Mouse (Mus musculus) heart, adult 2 months (tissue): ENCODE measurements around the gene Eif2ak3. TPM values are rescaled to one million over a fixed set of nuclear protein-coding genes. Genes with fewer than 3 reads are reported as not detected.

Source experiments
- DNase-seq, 2 experiments: peaks; one replicate each; pipeline ENCODE4 v3.0.0; 2021
- H3K27ac ChIP-seq: fragments of 200-600 bp; 2 replicates; pipeline ENCODE4 v1.8.1; 2022
- H3K27me3 ChIP-seq: fragments of 200-500 bp; 2 replicates; pipeline ENCODE4 v1.6.1; 2012; ENCODE audit warnings: mild to moderate bottlenecking, low read length, inconsistent platforms, mixed read lengths; ENCODE audit not compliant: control insufficient read depth, insufficient read depth
- H3K36me3 ChIP-seq: fragments of 200-500 bp; 2 replicates; pipeline ENCODE4 v1.6.1; 2012; ENCODE audit warnings: low read length, inconsistent platforms; ENCODE audit not compliant: control insufficient read depth, insufficient read depth
- H3K4me1 ChIP-seq: fragments of 200-500 bp; 2 replicates; pipeline ENCODE4 v1.6.1; 2011; ENCODE audit warnings: low read length; ENCODE audit not compliant: control insufficient read depth, insufficient read depth
- H3K4me3 ChIP-seq: fragments of 200-600 bp; 2 replicates; pipeline ENCODE4 v1.8.1; 2022
- H3K79me2 ChIP-seq: fragments of 200-500 bp; replicated peaks from 2 replicates; pipeline ENCODE4 v1.6.1; 2012; ENCODE audit warnings: mild to moderate bottlenecking, inconsistent platforms, low read length, moderate library complexity, mixed read lengths; ENCODE audit not compliant: control insufficient read depth, insufficient read depth
- H3K9ac ChIP-seq: fragments of 200-500 bp; 2 replicates; pipeline ENCODE4 v1.6.1; 2012; ENCODE audit warnings: low read depth, mild to moderate bottlenecking, control low read depth, inconsistent platforms, low read length, mixed read lengths
- CTCF ChIP-seq: fragments of 200-600 bp; IDR thresholded peaks from 2 replicates; pipeline ENCODE4 v1.8.1; 2022; ENCODE audit warnings: antibody characterized with exemption, mild to moderate bottlenecking, moderate library complexity
- EP300 ChIP-seq: fragments of 200-500 bp; IDR thresholded peaks from 2 replicates; pipeline ENCODE4 v1.6.1; 2011; ENCODE audit warnings: low read depth, low read length, control low read depth; ENCODE audit not compliant: insufficient read depth
- POLR2A ChIP-seq: fragments of 200-500 bp; IDR thresholded peaks from 2 replicates; pipeline ENCODE4 v1.6.1; 2011; ENCODE audit warnings: mild to moderate bottlenecking, low read depth, low read length, control low read depth; ENCODE audit not compliant: insufficient read depth
- WGBS: fragments of 180-500 bp; shearing (Covaris S2); methylation state at CpG from one replicate; pipeline ENCODE4 v1.1.7; 2018; 5-methylcytosine and 5-hydroxymethylcytosine counted together
- intact Hi-C: fragments of 180-260 bp; cut with DNase I; formaldehyde crosslinking; loops from one replicate; pipeline ENCODE4 v1.15.1; 2025
- polyA plus RNA-seq: library from polyadenylated mRNA; depleted of rRNA; stranded (reverse); fragments of >200 nt; gene quantifications from 2 replicates; pipeline ENCODE4 v1.2.3, GENCODE M21; 2012
- total RNA-seq, 2 experiments: library from RNA; stranded (reverse); gene quantifications; 2 replicates each; pipeline ENCODE4 v1.2.3; 2021

Gene Eif2ak3
- total and polyA plus RNA-seq, 3 experiments, result 4.0 to 8.5 (median 8.4) TPM

DNA sequence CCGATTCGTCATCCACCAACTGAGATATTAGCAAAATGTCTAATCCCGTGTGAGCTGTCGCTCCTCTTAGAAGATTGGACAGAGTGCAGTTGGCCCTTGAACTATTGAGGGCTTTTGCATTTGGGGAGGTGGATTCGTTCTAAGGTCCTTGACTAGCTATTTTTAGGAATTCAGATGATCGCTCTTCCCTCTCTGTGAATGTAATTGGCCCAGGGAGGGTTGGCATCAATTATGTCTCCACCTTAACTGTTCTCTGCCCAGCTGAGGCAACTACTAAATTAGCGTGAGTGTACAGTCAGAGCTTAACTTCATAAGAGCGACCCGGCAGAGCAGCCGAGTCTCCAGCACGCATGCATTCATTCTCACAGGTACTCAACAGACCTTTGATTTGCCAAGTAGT is 43.7 kb downstream of the Eif2ak3 start:
- H3K27ac ChIP-seq, result peak overlapping the region; percentile 38; the same call in 1 of the 2 replicates
- no peaks in the 10 kb centered on the region for H3K36me3 ChIP-seq
- 60% methylated on average over 11 of the region's 11 CpGs for WGBS
- no peaks in the 10 kb centered on the region for H3K27me3 ChIP-seq
- no peaks in the 10 kb centered on the region for H3K79me2 ChIP-seq
- intact Hi-C loops, result no loop called here
- H3K4me3 ChIP-seq, result peak overlapping the region; percentile 20; the same call in 1 of the 2 replicates
- no peaks in the 10 kb centered on the region for H3K4me1 ChIP-seq
- peak overlapping the region; percentile 0; the same call in 1 of the 2 replicates for H3K9ac ChIP-seq
- no peak for DNase-seq
- TF ChIP-seq CTCF (no peak), POLR2A (0 out of 2 replicates have a peak, but pooled peaks have one; percentile 22)

DNA sequence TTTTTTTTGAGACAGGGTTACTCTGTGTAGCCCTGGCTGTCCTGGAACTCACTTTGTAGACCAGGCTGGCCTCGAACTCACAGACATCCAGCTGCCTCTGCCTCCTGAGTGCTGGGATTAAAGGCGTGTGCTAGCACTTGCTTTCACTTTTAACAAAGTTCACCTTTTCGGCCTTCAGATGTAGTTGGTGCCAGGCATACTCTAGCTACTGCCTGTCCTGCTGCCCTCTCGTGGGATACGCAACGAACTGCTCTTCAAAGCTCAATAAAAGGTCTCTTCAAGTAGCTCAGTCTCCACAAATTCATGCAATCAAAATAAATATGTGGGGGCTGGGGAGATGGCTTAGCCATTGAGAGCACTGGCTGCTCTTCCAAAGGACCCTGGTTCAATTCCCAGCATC is 53.9 kb downstream of the Eif2ak3 start:
- intact Hi-C loops, result no loop called here
- DNase-seq, result no peak
- WGBS, result 76% methylated on average over 6 of the region's 6 CpGs
- TF ChIP-seq CTCF, result peak; percentile 33; the same call in 1 of the 2 replicates
- TF ChIP-seq POLR2A, result no peak
- Histone ChIP-seq H3K27ac (no peak overlapping the region), H3K4me3 (no peak overlapping the region), H3K27me3 (no peaks in the 10 kb centered on the region), H3K36me3 (no peaks in the 10 kb centered on the region), H3K9ac (no peak overlapping the region), H3K4me1 (no peaks in the 10 kb centered on the region), H3K79me2 (no peaks in the 10 kb centered on the region; the same call in 1 of the 2 replicates)

DNA sequence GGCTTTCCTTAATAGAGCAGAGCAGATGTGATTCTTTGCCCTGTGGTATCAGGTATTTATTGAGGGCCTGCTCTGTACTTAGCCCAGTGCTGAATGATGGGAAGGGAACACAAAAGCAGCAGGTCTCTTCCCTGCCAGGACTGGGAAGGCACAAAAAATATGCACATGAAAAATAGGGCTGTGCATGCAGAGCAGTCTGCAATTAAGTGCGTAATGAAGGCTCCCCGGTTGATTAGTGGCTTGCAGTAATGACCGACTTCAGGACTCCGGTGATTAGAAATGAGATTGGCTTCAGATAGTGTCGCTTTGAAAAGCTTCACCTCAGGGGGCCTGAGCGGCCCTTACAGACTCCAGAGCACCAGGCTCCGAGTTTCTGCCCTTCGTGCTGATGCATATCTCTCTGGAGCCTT is 55.3 kb downstream of the Eif2ak3 start:
- Histone ChIP-seq H3K27ac (no peak overlapping the region), H3K36me3 (no peaks in the 10 kb centered on the region), H3K4me1 (no peaks in the 10 kb centered on the region), H3K27me3 (no peaks in the 10 kb centered on the region), H3K4me3 (no peak overlapping the region), H3K79me2 (no peaks in the 10 kb centered on the region; the same call in 1 of the 2 replicates), H3K9ac (no peak overlapping the region)
- intact Hi-C loops, result no loop called here
- no peak for DNase-seq
- TF ChIP-seq EP300 (no peak), CTCF (no peak), POLR2A (no peak)
- 71% methylated on average over 8 of the region's 8 CpGs for WGBS

DNA sequence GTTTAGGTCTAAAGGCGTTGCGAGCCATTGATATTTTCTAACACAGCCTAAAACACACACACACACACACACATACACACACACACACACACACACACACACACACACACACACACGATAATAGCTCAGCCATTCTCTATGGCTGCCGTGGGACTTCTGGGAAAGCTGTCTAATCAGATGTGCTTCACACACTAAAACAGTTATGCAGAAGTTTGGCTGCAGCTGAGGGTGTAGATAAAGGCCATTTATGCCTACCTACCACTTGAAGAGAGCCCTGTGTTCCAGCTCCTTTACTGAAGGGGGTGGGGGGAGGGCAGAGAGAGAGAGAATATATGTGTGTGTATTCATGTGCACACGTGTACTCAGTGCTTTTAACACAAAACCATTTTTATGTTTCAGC is 59.4 kb downstream of the Eif2ak3 start:
- Histone ChIP-seq H3K27me3 (no peaks in the 10 kb centered on the region), H3K4me1 (no peaks in the 10 kb centered on the region), H3K79me2 (no peaks in the 10 kb centered on the region; the same call in 1 of the 2 replicates), H3K9ac (no peak overlapping the region), H3K27ac (no peak overlapping the region), H3K36me3 (no peaks in the 10 kb centered on the region), H3K4me3 (no peak overlapping the region)
- no peak for DNase-seq
- TF ChIP-seq EP300, result no peak
- no peak for TF ChIP-seq POLR2A
- no peak for TF ChIP-seq CTCF
- intact Hi-C loops, result no loop called here
- 63% methylated on average over 5 of the region's 5 CpGs for whole genome bisulfite sequencing

DNA sequence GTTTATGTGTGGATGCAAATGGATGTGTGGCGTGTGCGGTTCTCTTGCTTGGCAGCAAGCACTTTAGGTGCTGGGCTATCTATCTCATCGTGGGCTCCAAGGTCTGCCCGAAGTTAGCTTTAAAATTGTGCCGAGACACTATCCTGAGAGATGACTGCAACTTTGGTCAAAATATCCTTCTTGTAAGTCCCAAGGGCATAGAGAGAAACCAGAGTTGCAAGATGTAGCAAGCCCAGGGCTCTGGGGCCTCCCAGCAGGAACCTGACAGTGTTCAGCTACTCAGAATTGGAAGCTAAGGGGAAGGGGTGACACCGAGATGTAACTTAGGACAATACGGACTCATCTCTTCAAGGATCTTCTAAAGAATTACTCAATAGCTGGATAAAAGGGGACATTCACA is 65.3 kb downstream of the Eif2ak3 start:
- Histone ChIP-seq H3K4me3 (no peak overlapping the region), H3K36me3 (no peaks in the 10 kb centered on the region), H3K79me2 (no peaks in the 10 kb centered on the region), H3K4me1 (no peaks in the 10 kb centered on the region), H3K9ac (no peak overlapping the region), H3K27me3 (peaks cover 2% of the 10 kb centered on the region; the same call in 1 of the 2 replicates), H3K27ac (no peak overlapping the region)
- intact Hi-C loops, result no loop called here
- DNase-seq, result no peak
- TF ChIP-seq POLR2A (no peak), EP300 (no peak), CTCF (no peak)
- WGBS, result 81% methylated on average over 7 of the region's 7 CpGs

DNA sequence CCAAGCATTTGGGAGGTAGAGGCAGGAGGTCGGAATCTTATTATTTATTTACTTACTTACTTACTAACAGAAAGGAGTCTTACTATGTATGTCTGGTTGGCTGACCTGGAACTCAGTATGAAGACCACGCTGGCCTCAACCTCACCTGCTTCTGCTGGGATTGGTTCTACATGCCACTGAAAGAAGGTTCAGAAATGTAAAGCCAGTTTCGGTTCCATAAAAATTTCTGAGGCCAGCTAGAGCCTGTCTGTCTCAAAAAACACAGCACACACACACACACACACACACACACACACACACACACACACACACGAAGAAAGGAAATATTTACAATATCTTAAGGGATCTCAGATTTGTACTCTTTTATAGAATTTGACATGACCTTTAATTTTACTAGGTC is 66.0 kb downstream of the Eif2ak3 start:
- no peak for TF ChIP-seq CTCF
- TF ChIP-seq POLR2A, result no peak
- no peak for TF ChIP-seq EP300
- Histone ChIP-seq H3K9ac (no peak overlapping the region), H3K27ac (no peak overlapping the region), H3K27me3 (peaks cover 2% of the 10 kb centered on the region; the same call in 1 of the 2 replicates), H3K4me3 (no peak overlapping the region), H3K4me1 (no peaks in the 10 kb centered on the region), H3K79me2 (no peaks in the 10 kb centered on the region), H3K36me3 (no peaks in the 10 kb centered on the region)
- WGBS, result 58% methylated on average over 4 of the region's 4 CpGs
- no peak for DNase-seq
- intact Hi-C loops, result no loop called here
